Mouse (Mus musculus): ENCODE data around the gene Cacnb1. TPM values are rescaled to one million over a fixed set of nuclear protein-coding genes. Genes with fewer than 3 reads are reported as not detected.

The Cacnb1 gene
- 13.2 and 16.0 TPM in 2 replicates for polyA plus RNA-seq (2016; fragmentation: Nextera tagmentation; extraction: Ambion mirVana)

- Histone ChIP-seq H3K4me1 (replicated peaks) (peaks cover 37% of the 10 kb centered on the region), H3K9me3 (no peaks in the 10 kb centered on the region), H3K9ac (replicated peaks) (peak within 1 kb of the TSS; percentile 86), H3K4me2 (peak within 1 kb of the TSS; percentile 81), H3K36me3 (peaks cover 14% of the 10 kb centered on the region), H3K27me3 (0 out of 2 replicates have a peak, but pooled peaks cover 4% of the 10 kb centered on the region), H3K4me3 (replicated peaks) (peak within 1 kb of the TSS; percentile 88), H3K27ac (peak within 1 kb of the TSS; percentile 92)
- under 1% methylated on average over 52 of the region's 52 CpGs for WGBS
- peak; percentile 40 for ATAC-seq (ENCODE audit: insufficient number of reproducible peaks, insufficient read depth, low FRiP score, low TSS enrichment, low read depth)
These were observed at the start of gene Cacnb1 for GRCm38 (mm10) chr11:98022555-98023371. Gene Cacnb1, minus strand, starts transcription at chr11:98023034.

- ATAC-seq (ENCODE audit: insufficient number of reproducible peaks, insufficient read depth, low FRiP score, low TSS enrichment, low read depth) = no peak
- Histone ChIP-seq H3K27ac (no peak overlapping the region), H3K4me2 (no peak overlapping the region), H3K27me3 (0 out of 2 replicates have a peak, but pooled peaks cover 5% of the 10 kb centered on the region), H3K9me3 (peaks cover 13% of the 10 kb centered on the region; the same call in 1 of the 2 replicates), H3K36me3 (no peaks in the 10 kb centered on the region), H3K4me3 (replicated peaks) (no peak overlapping the region), H3K4me1 (replicated peaks) (no peaks in the 10 kb centered on the region), H3K9ac (replicated peaks) (no peak overlapping the region)
- 98% methylated on average over 21 of the region's 21 CpGs for WGBS
These were observed 44.4 kb upstream of the Cacnb1 start for GRCm38 (mm10) chr11:98067255-98067654.

GRCm38 (mm10) chr11:98066201-98066600, 43.4 kb upstream of the Cacnb1 start:
- 93% methylated on average over 12 of the region's 12 CpGs for WGBS

GRCm38 (mm10) chr11:98061904-98062562, 39.2 kb upstream of the Cacnb1 start:
- peaks cover 7% of the 10 kb centered on the region; the same call in 1 of the 2 replicates for H3K9me3 ChIP-seq
- no peak overlapping the region for H3K27ac ChIP-seq
- no peak overlapping the region for H3K4me2 ChIP-seq
- 64% methylated on average over 6 of the region's 6 CpGs for WGBS
- no peaks in the 10 kb centered on the region for H3K36me3 ChIP-seq
- no peak for ATAC-seq (ENCODE audit: insufficient number of reproducible peaks, insufficient read depth, low FRiP score, low TSS enrichment, low read depth)
- H3K9ac ChIP-seq (replicated peaks) = no peak overlapping the region
- peaks cover 12% of the 10 kb centered on the region for H3K27me3 ChIP-seq
- no peak overlapping the region for H3K4me3 ChIP-seq (replicated peaks)
- peaks cover 6% of the 10 kb centered on the region; the same call in 1 of the 2 replicates for H3K4me1 ChIP-seq (replicated peaks)

More at GRCm38 (mm10) chr11:98066201-98066600, 43.4 kb upstream of the Cacnb1 start:
- H3K9ac ChIP-seq (replicated peaks) = no peak overlapping the region
- no peak overlapping the region for H3K27ac ChIP-seq
- H3K9me3 ChIP-seq = peaks cover 13% of the 10 kb centered on the region; the same call in 1 of the 2 replicates
- H3K27me3 ChIP-seq = 0 out of 2 replicates have a peak, but pooled peaks cover 5% of the 10 kb centered on the region
- no peak overlapping the region for H3K4me2 ChIP-seq
- no peaks in the 10 kb centered on the region for H3K4me1 ChIP-seq (replicated peaks)
- H3K4me3 ChIP-seq (replicated peaks) = no peak overlapping the region
- no peaks in the 10 kb centered on the region for H3K36me3 ChIP-seq
- ATAC-seq (ENCODE audit: insufficient number of reproducible peaks, insufficient read depth, low FRiP score, low TSS enrichment, low read depth) = no peak

GRCm38 (mm10) chr11:98061441-98061840, 38.6 kb upstream of the Cacnb1 start:
- Histone ChIP-seq H3K27me3 (peaks cover 12% of the 10 kb centered on the region), H3K9ac (replicated peaks) (no peak overlapping the region), H3K4me1 (replicated peaks) (peaks cover 6% of the 10 kb centered on the region; the same call in 1 of the 2 replicates), H3K4me2 (no peak overlapping the region), H3K27ac (no peak overlapping the region), H3K9me3 (peaks cover 1% of the 10 kb centered on the region; the same call in 1 of the 2 replicates), H3K36me3 (no peaks in the 10 kb centered on the region), H3K4me3 (replicated peaks) (no peak overlapping the region)
- WGBS = 74% methylated on average over 3 of the region's 3 CpGs
- ATAC-seq (ENCODE audit: insufficient number of reproducible peaks, insufficient read depth, low FRiP score, low TSS enrichment, low read depth) = no peak

GRCm38 (mm10) chr11:98060104-98060692, 37.4 kb upstream of the Cacnb1 start:
- H3K4me3 ChIP-seq (replicated peaks) = no peak overlapping the region
- WGBS = 82% methylated on average over 5 of the region's 5 CpGs

GRCm38 (mm10) chr11:98059662-98060061, 36.8 kb upstream of the Cacnb1 start:
- no peaks in the 10 kb centered on the region for H3K36me3 ChIP-seq
- peaks cover 20% of the 10 kb centered on the region for H3K27me3 ChIP-seq
- H3K27ac ChIP-seq = no peak overlapping the region
- no peak for ATAC-seq (ENCODE audit: insufficient number of reproducible peaks, insufficient read depth, low FRiP score, low TSS enrichment, low read depth)
- peaks cover 6% of the 10 kb centered on the region; the same call in 1 of the 2 replicates for H3K4me1 ChIP-seq (replicated peaks)
- H3K4me3 ChIP-seq (replicated peaks) = no peak overlapping the region
- WGBS = 57% methylated on average over 7 of the region's 7 CpGs
- H3K4me2 ChIP-seq = no peak overlapping the region
- H3K9me3 ChIP-seq = no peaks in the 10 kb centered on the region
- no peak overlapping the region for H3K9ac ChIP-seq (replicated peaks)

More at GRCm38 (mm10) chr11:98060104-98060692, 37.4 kb upstream of the Cacnb1 start:
- ATAC-seq (ENCODE audit: insufficient number of reproducible peaks, insufficient read depth, low FRiP score, low TSS enrichment, low read depth) = no peak
- Histone ChIP-seq H3K4me1 (replicated peaks) (peaks cover 6% of the 10 kb centered on the region; the same call in 1 of the 2 replicates), H3K9me3 (no peaks in the 10 kb centered on the region), H3K9ac (replicated peaks) (no peak overlapping the region), H3K27me3 (peaks cover 19% of the 10 kb centered on the region), H3K4me2 (no peak overlapping the region), H3K36me3 (no peaks in the 10 kb centered on the region), H3K27ac (no peak overlapping the region)

GRCm38 (mm10) chr11:98057998-98058397, 35.2 kb upstream of the Cacnb1 start:
- ATAC-seq (ENCODE audit: insufficient number of reproducible peaks, insufficient read depth, low FRiP score, low TSS enrichment, low read depth) = no peak
- Histone ChIP-seq H3K4me3 (replicated peaks) (no peak overlapping the region), H3K27ac (no peak overlapping the region), H3K9me3 (no peaks in the 10 kb centered on the region), H3K4me2 (no peak overlapping the region), H3K36me3 (no peaks in the 10 kb centered on the region), H3K4me1 (replicated peaks) (peaks cover 10% of the 10 kb centered on the region; the same call in 1 of the 2 replicates), H3K9ac (replicated peaks) (no peak overlapping the region), H3K27me3 (peaks cover 33% of the 10 kb centered on the region)
- 83% methylated on average over 5 of the region's 5 CpGs for WGBS

- H3K36me3 ChIP-seq = no peaks in the 10 kb centered on the region
- WGBS = 23% methylated on average over 9 of the region's 9 CpGs
- no peak overlapping the region for H3K9ac ChIP-seq (replicated peaks)
- no peak overlapping the region for H3K27ac ChIP-seq
- no peak for ATAC-seq (ENCODE audit: insufficient number of reproducible peaks, insufficient read depth, low FRiP score, low TSS enrichment, low read depth)
- H3K4me2 ChIP-seq = no peak overlapping the region
- peaks cover 39% of the 10 kb centered on the region for H3K27me3 ChIP-seq
- H3K9me3 ChIP-seq = no peaks in the 10 kb centered on the region
- H3K4me1 ChIP-seq (replicated peaks) = peaks cover 14% of the 10 kb centered on the region
- H3K4me3 ChIP-seq (replicated peaks) = no peak overlapping the region
These were observed 34.6 kb upstream of the Cacnb1 start for GRCm38 (mm10) chr11:98057466-98057865.

- Histone ChIP-seq H3K36me3 (no peaks in the 10 kb centered on the region), H3K4me2 (peak within 1 kb of the TSS; percentile 68), H3K27ac (no peak within 1 kb of the TSS), H3K4me3 (replicated peaks) (peak within 1 kb of the TSS; percentile 51), H3K9ac (replicated peaks) (peak within 1 kb of the TSS; percentile 57), H3K4me1 (replicated peaks) (peaks cover 29% of the 10 kb centered on the region), H3K9me3 (no peaks in the 10 kb centered on the region), H3K27me3 (peaks cover 79% of the 10 kb centered on the region)
- peak; percentile 82 for ATAC-seq (ENCODE audit: insufficient number of reproducible peaks, insufficient read depth, low FRiP score, low TSS enrichment, low read depth)
- WGBS = 2% methylated on average over 44 of the region's 48 CpGs
These were observed 30.4 kb upstream of the Cacnb1 start, which contains the start of gene Stac2 for GRCm38 (mm10) chr11:98052989-98053834. Gene Stac2, minus strand, starts transcription at chr11:98053462.
